Mouse (Mus musculus) hindbrain, embryonic 13.5 days (tissue): ENCODE measurements at regions not wholly inside any gene's neighbourhood (a gene's known extent, or its start where the extent isn't known, plus 50 kb on each side); places are given as distances from the start of the nearest gene placed in this dataset.

ENCODE experiments used
- ATAC-seq: fragments of 200-750 bp; cut with Nextera tagmentation; 2 replicates; pipeline ENCODE4 v1.8.0; 2017; ENCODE audit warnings: moderate TSS enrichment; ENCODE audit not compliant: low FRiP score
- H3K27ac ChIP-seq: fragments of 300-500 bp; sonication (generic); 2 replicates; pipeline ENCODE4 v1.5.1; 2015; ENCODE audit warnings: inconsistent platforms, mild to moderate bottlenecking, moderate library complexity
- H3K27me3 ChIP-seq: fragments of 300-500 bp; sonication (generic); 2 replicates; pipeline ENCODE4 v1.6.1; 2015; ENCODE audit warnings: mild to moderate bottlenecking, inconsistent platforms
- H3K36me3 ChIP-seq: fragments of 300-500 bp; sonication (generic); 2 replicates; pipeline ENCODE4 v1.6.1; 2015; ENCODE audit warnings: mild to moderate bottlenecking, inconsistent platforms
- H3K4me1 ChIP-seq: fragments of 300-500 bp; sonication (generic); replicated peaks from 2 replicates; pipeline ENCODE4 v1.6.1; 2015; ENCODE audit warnings: inconsistent platforms
- H3K4me2 ChIP-seq: fragments of 300-500 bp; sonication (generic); 2 replicates; pipeline ENCODE4 v1.6.1; 2015; ENCODE audit warnings: inconsistent platforms, mild to moderate bottlenecking, moderate library complexity
- H3K4me3 ChIP-seq: fragments of 300-500 bp; sonication (generic); 2 replicates; pipeline ENCODE4 v1.5.1; 2015; ENCODE audit warnings: mild to moderate bottlenecking, inconsistent platforms
- H3K9ac ChIP-seq: fragments of 300-500 bp; sonication (generic); 2 replicates; pipeline ENCODE4 v1.6.1; 2015; ENCODE audit warnings: mild to moderate bottlenecking, inconsistent platforms
- H3K9me3 ChIP-seq: fragments of 300-500 bp; sonication (generic); 2 replicates; pipeline ENCODE4 v1.6.1; 2016; ENCODE audit warnings: inconsistent platforms
- WGBS: fragments of 180-500 bp; shearing (Covaris S2); methylation state at CpG from one replicate; pipeline ENCODE4 v1.1.7; 2015; 5-methylcytosine and 5-hydroxymethylcytosine counted together

- peak overlapping the region; percentile 46; the same call in 1 of the 2 replicates for H3K27ac ChIP-seq
- H3K4me2 ChIP-seq = no peak overlapping the region
- H3K4me1 ChIP-seq = peaks cover 11% of the 10 kb centered on the region
- no peak for ATAC-seq
- H3K9me3 ChIP-seq = peaks cover 20% of the 10 kb centered on the region
- peaks cover 2% of the 10 kb centered on the region; the same call in 1 of the 2 replicates for H3K27me3 ChIP-seq
- no peak overlapping the region for H3K9ac ChIP-seq
- H3K4me3 ChIP-seq = no peak overlapping the region
- H3K36me3 ChIP-seq = no peaks in the 10 kb centered on the region
- 2% methylated on average over 8 of the region's 8 CpGs for WGBS
Measured at GRCm38 (mm10) chr5:111877165-111877793, 143.6 kb downstream of the Gm26897 start.

- Histone ChIP-seq H3K27ac (no peak overlapping the region), H3K4me3 (no peak overlapping the region), H3K36me3 (no peaks in the 10 kb centered on the region), H3K9me3 (peaks cover 7% of the 10 kb centered on the region; the same call in 1 of the 2 replicates), H3K4me1 (peaks cover 11% of the 10 kb centered on the region), H3K27me3 (peaks cover 12% of the 10 kb centered on the region; the same call in 1 of the 2 replicates), H3K4me2 (no peak overlapping the region), H3K9ac (no peak overlapping the region)
- ATAC-seq = no peak
Measured at GRCm38 (mm10) chr5:111879044-111879443, 145.3 kb downstream of the Gm26897 start.

- Histone ChIP-seq H3K4me2 (no peak overlapping the region), H3K4me3 (no peak overlapping the region), H3K9ac (no peak overlapping the region), H3K36me3 (no peaks in the 10 kb centered on the region), H3K4me1 (peaks cover 11% of the 10 kb centered on the region), H3K27ac (no peak overlapping the region), H3K27me3 (peaks cover 16% of the 10 kb centered on the region; the same call in 1 of the 2 replicates), H3K9me3 (peaks cover 4% of the 10 kb centered on the region; the same call in 1 of the 2 replicates)
- ATAC-seq = no peak
- WGBS = 89% methylated on average over 2 of the region's 2 CpGs
Measured at GRCm38 (mm10) chr5:111880268-111880667, 146.5 kb downstream of the Gm26897 start.

- no peak for ATAC-seq
- WGBS = 29% methylated on average over 5 of the region's 5 CpGs
- Histone ChIP-seq H3K27ac (no peak overlapping the region), H3K36me3 (no peaks in the 10 kb centered on the region), H3K27me3 (peaks cover 16% of the 10 kb centered on the region; the same call in 1 of the 2 replicates), H3K9me3 (no peaks in the 10 kb centered on the region), H3K4me1 (peaks cover 21% of the 10 kb centered on the region), H3K9ac (no peak overlapping the region), H3K4me3 (no peak overlapping the region), H3K4me2 (no peak overlapping the region)
Measured at GRCm38 (mm10) chr5:111881517-111881916, 147.8 kb downstream of the Gm26897 start.

- ATAC-seq = no peak
Measured at GRCm38 (mm10) chr5:111887281-111887680, 153.6 kb downstream of the Gm26897 start.

GRCm38 (mm10) chr5:111890800-111891199 lies 157.1 kb downstream of the Gm26897 start:
- H3K9ac ChIP-seq = no peak overlapping the region
- WGBS = 53% methylated on average over 7 of the region's 7 CpGs
- H3K4me3 ChIP-seq = no peak overlapping the region
- H3K27ac ChIP-seq = no peak overlapping the region
- peaks cover 9% of the 10 kb centered on the region; the same call in 1 of the 2 replicates for H3K27me3 ChIP-seq
- no peak for ATAC-seq
- peaks cover 63% of the 10 kb centered on the region for H3K4me1 ChIP-seq
- no peaks in the 10 kb centered on the region for H3K36me3 ChIP-seq
- H3K4me2 ChIP-seq = no peak overlapping the region
- H3K9me3 ChIP-seq = no peaks in the 10 kb centered on the region

More at GRCm38 (mm10) chr5:111887281-111887680, 153.6 kb downstream of the Gm26897 start:
- no peak overlapping the region; the same call in 1 of the 2 replicates for H3K27ac ChIP-seq
- no peak overlapping the region for H3K4me3 ChIP-seq
- no peak overlapping the region for H3K4me2 ChIP-seq
- no peak overlapping the region for H3K9ac ChIP-seq
- peaks cover 22% of the 10 kb centered on the region; the same call in 1 of the 2 replicates for H3K27me3 ChIP-seq
- 60% methylated on average over 4 of the region's 4 CpGs for WGBS
- H3K4me1 ChIP-seq = peaks cover 38% of the 10 kb centered on the region
- no peaks in the 10 kb centered on the region for H3K36me3 ChIP-seq
- H3K9me3 ChIP-seq = no peaks in the 10 kb centered on the region

GRCm38 (mm10) chr5:111891261-111891693 lies 157.6 kb downstream of the Gm26897 start:
- H3K36me3 ChIP-seq = no peaks in the 10 kb centered on the region
- H3K4me3 ChIP-seq = no peak overlapping the region
- 71% methylated on average over 8 of the region's 8 CpGs for WGBS
- H3K9me3 ChIP-seq = no peaks in the 10 kb centered on the region
- H3K9ac ChIP-seq = no peak overlapping the region
- H3K4me1 ChIP-seq = peaks cover 58% of the 10 kb centered on the region
- H3K4me2 ChIP-seq = no peak overlapping the region
- H3K27ac ChIP-seq = no peak overlapping the region; the same call in 1 of the 2 replicates
- H3K27me3 ChIP-seq = peaks cover 14% of the 10 kb centered on the region; the same call in 1 of the 2 replicates
- no peak for ATAC-seq

GRCm38 (mm10) chr5:111892956-111893355 lies 159.2 kb downstream of the Gm26897 start:
- Histone ChIP-seq H3K36me3 (no peaks in the 10 kb centered on the region), H3K27me3 (peaks cover 11% of the 10 kb centered on the region; the same call in 1 of the 2 replicates), H3K9ac (no peak overlapping the region; the same call in 1 of the 2 replicates), H3K4me3 (no peak overlapping the region), H3K4me2 (no peak overlapping the region), H3K27ac (peak overlapping the region; percentile 82; the same call in 1 of the 2 replicates), H3K9me3 (no peaks in the 10 kb centered on the region), H3K4me1 (peaks cover 54% of the 10 kb centered on the region)
- ATAC-seq = no peak
- WGBS = 44% methylated on average over 3 of the region's 3 CpGs

- ATAC-seq = peak; percentile 85
- Histone ChIP-seq H3K27me3 (peaks cover 11% of the 10 kb centered on the region; the same call in 1 of the 2 replicates), H3K4me3 (peak overlapping the region; percentile 7; the same call in 1 of the 2 replicates), H3K4me2 (peak overlapping the region; percentile 43), H3K27ac (peak overlapping the region; percentile 82), H3K9ac (peak overlapping the region; percentile 53), H3K4me1 (peaks cover 62% of the 10 kb centered on the region), H3K9me3 (no peaks in the 10 kb centered on the region), H3K36me3 (no peaks in the 10 kb centered on the region)
- WGBS = 0% methylated on average over 11 of the region's 11 CpGs
Measured at GRCm38 (mm10) chr5:111893905-111894311, 160.2 kb downstream of the Gm26897 start.

- Histone ChIP-seq H3K9ac (no peak overlapping the region), H3K36me3 (no peaks in the 10 kb centered on the region), H3K27me3 (peaks cover 23% of the 10 kb centered on the region), H3K4me3 (no peak overlapping the region), H3K4me2 (no peak overlapping the region), H3K4me1 (peaks cover 69% of the 10 kb centered on the region), H3K27ac (peak overlapping the region; percentile 68; the same call in 1 of the 2 replicates), H3K9me3 (no peaks in the 10 kb centered on the region)
- no peak for ATAC-seq
- WGBS = 63% methylated on average over 4 of the region's 4 CpGs
Measured at GRCm38 (mm10) chr5:111897568-111897967, 163.8 kb downstream of the Gm26897 start.

- Histone ChIP-seq H3K9ac (no peak overlapping the region), H3K27ac (peak overlapping the region; percentile 68), H3K9me3 (no peaks in the 10 kb centered on the region), H3K36me3 (no peaks in the 10 kb centered on the region), H3K4me3 (no peak overlapping the region), H3K4me1 (peaks cover 59% of the 10 kb centered on the region), H3K4me2 (no peak overlapping the region), H3K27me3 (peaks cover 30% of the 10 kb centered on the region)
- no peak for ATAC-seq
- WGBS = 28% methylated on average over 12 of the region's 12 CpGs
Measured at GRCm38 (mm10) chr5:111898482-111898881, 164.8 kb downstream of the Gm26897 start.

GRCm38 (mm10) chr5:111901197-111901596 lies 167.5 kb downstream of the Gm26897 start:
- no peak overlapping the region for H3K4me3 ChIP-seq
- 37% methylated on average over 5 of the region's 5 CpGs for WGBS
- no peak overlapping the region for H3K9ac ChIP-seq
- peaks cover 2% of the 10 kb centered on the region; the same call in 1 of the 2 replicates for H3K9me3 ChIP-seq
- H3K27me3 ChIP-seq = peaks cover 29% of the 10 kb centered on the region
- no peaks in the 10 kb centered on the region for H3K36me3 ChIP-seq
- no peak for ATAC-seq
- H3K4me2 ChIP-seq = no peak overlapping the region
- H3K27ac ChIP-seq = no peak overlapping the region; the same call in 1 of the 2 replicates
- H3K4me1 ChIP-seq = peaks cover 43% of the 10 kb centered on the region
